Mouse (Mus musculus) gastrocnemius, adult 8-10 months (tissue): ENCODE measurements around the gene Rdm1. TPM values are rescaled to one million over a fixed set of nuclear protein-coding genes. Genes with fewer than 3 reads are reported as not detected.

Experiments used
- DNase-seq, 2 experiments: peaks; one replicate each; pipeline ENCODE4 v3.0.0; 2022; ENCODE audit warnings: low spot score in 2 of 2
- total RNA-seq, 4 experiments: library from RNA; stranded (reverse); gene quantifications; 2 replicates each; pipeline ENCODE4 v1.2.4; 2022

The Rdm1 gene
- total RNA-seq, 4 experiments from 2014 or later = 29.7 to 40.5 (median 33.7) TPM

GRCm38 (mm10) chr11:101657886-101658750 is 31.1 kb downstream of the Rdm1 start:
- peak; percentile 70 to 76 for DNase-seq

DNA sequence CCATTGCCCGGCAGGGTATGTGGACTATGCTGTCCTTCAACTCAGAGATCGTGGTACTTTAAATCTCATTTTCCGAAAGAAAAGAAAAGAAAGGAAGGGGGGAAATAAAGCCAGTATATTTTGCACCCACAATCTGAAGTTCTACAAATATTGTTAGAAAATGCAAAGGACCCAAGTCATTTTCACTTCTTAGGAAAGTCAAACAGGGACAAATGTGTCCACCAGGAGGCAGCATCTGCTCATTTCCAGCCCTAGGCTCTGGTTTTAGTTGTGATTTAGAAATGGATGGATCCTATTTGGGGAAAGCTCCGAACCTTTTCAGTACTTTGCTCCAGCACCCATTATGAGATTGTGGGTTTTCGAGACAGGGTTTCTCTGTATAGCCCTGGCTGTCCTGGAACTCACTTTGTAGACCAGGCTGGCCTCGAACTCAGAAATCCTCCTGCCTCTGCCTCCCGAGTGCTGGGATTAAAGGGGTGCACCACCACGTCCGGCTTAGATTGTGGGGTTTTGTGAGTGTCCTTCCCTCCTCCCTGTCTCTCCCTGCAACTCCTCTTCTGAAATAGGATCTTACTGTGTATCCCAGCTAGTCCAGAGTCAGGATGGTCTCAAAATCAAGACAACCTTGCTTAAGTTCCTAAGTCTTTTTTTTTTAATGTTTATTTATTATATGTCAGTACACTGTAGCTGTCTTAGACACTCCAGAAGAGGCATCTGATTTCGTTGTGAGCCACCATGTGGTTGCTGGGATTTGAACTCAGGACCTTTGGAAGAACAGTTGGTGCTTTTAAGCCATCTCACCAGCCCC is 32.0 kb downstream of the Rdm1 start:
- peak in 1 of 2 experiments; percentile 41 for DNase-seq

GRCm38 (mm10) chr11:101661191-101661590 is 34.2 kb downstream of the Rdm1 start:
- DNase-seq = no peak

DNA sequence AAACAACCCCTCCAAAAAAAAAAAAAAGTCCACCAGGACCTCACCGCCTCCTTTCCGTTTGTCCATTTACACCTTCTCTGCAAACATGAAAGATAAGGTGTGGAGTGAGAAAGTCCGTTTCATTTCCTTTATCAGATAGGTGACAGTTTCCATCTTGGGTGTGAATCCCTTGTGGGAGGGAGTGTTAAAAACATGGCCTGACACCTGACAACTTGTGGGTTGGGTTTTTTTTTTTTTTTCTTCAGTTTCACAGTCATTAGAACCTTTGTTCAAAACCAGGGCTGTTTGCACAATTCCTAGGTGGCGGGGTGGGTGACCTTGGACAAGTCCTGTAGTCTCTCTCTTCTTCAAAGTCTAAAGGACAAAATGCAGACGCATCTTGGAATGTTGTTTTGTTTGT is 34.8 kb downstream of the Rdm1 start:
- no peak for DNase-seq

- DNase-seq = no peak
Measured at GRCm38 (mm10) chr11:101663229-101664027, 36.4 kb downstream of the Rdm1 start.

GRCm38 (mm10) chr11:101664825-101665635 is 38.0 kb downstream of the Rdm1 start, which contains the start of gene Arl4d:
Arl4d (plus strand) TSS chr11:101665541.
- peak; percentile 87 to 89 for DNase-seq

DNA sequence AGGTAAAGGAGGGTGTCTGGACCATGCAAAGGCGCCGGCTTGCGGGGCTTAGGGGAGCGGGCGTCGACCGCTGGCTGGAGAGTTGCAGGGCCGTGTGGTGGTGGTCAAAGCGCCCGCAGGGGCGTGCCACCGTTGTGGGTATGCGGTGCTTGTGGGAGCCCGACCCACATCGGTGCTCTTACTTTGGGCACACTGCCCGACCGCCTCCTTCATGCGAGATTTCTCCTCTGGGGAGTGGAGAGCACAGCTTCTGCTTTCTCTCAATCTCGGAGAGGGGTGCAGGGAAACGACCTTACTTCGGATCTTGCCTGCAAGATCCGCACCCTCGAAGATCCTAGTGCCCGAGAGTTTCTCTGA is 38.6 kb downstream of the Rdm1 start:
- DNase-seq = no peak

- no peak for DNase-seq
Measured at GRCm38 (mm10) chr11:101666626-101667345, 39.8 kb downstream of the Rdm1 start.

GRCm38 (mm10) chr11:101667871-101668532 is 41.0 kb downstream of the Rdm1 start:
- DNase-seq = peak; percentile 51 to 54

- no peak for DNase-seq
Measured at GRCm38 (mm10) chr11:101668546-101669261, 41.7 kb downstream of the Rdm1 start.

DNA sequence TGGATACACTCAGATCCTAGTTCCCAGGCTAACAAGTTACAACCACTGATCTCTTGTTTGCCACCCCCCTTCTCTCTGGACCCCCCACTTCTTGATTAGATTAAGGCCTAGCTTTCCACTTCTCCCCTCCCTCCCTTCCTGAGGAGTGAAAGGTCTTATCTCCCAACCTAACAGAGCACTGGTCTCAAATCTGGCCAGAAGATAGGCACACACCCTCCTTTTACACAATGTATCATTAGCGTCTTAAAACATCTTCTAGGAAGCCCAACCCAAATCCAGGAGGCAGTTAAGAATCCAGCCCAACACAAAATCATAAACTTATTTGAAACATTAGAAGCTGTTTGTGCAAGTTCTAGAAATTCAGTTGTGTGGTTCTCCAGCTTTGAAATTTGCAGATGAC is 43.3 kb downstream of the Rdm1 start:
- DNase-seq = no peak

DNA sequence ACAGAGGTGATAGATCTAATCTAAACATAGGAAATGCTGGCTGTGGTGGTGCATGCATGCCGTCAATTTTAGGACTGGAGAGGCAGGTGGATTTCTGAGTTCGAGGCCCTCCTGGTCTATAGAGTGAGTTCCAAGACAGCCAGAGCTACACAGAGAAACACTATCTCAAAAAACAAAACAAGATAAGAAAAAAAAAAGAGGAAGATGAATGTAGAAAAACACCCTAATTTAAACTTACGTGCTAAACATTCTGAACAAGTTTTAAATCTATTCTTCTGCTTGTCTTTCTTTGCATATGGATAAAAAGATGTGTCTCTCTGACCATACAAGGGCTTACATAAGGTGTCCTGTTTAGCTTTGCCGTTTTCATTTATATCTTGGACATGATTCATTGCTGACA is 44.3 kb downstream of the Rdm1 start:
- DNase-seq = no peak

- DNase-seq = no peak
Measured at GRCm38 (mm10) chr11:101673010-101673642, 46.1 kb downstream of the Rdm1 start.

GRCm38 (mm10) chr11:101674106-101674505 is 47.1 kb downstream of the Rdm1 start:
- DNase-seq = no peak

- DNase-seq = no peak
Measured at GRCm38 (mm10) chr11:101675349-101675748, 48.4 kb downstream of the Rdm1 start.

DNA sequence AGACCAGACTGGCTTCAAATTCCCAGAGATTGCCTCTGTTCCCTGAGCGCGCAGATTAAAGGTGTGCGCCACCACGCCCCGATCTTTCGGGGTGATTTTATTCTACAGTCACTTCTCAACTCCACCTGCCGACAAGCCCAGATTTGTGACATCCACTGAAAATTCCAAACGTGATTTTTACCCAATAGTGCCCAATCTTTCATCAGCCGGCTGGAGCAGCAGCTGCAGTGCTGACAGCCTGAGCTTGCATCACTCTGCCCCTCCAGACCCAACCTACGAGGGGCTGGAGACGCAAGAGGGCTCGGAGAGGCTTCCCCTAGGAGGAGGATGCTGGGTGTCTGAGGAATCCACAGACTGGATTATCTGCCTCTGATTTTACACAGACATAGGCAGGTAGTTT is 50.7 kb downstream of the Rdm1 start:
- DNase-seq = no peak

DNA sequence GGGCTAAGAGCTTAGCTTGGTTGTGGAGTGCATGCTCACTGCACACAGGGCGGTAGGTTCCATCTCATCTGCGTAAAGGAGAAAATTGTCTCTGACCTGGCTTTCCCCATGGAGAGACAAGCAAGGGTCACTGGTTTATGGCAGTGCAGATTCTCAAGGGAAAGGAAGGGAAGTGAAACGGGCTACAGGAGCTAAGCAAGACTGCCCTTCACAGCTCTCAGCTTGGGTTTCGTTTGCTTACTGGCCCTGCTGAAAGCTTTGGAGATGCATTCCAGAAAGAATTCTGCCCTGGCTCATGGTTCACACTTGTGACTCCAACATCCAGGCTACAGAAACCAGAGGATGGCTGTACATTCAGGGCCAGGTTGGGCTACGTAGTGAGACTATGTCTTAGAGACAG is 51.8 kb downstream of the Rdm1 start:
- DNase-seq = no peak

- no peak for DNase-seq
Measured at GRCm38 (mm10) chr11:101679907-101680306, 52.9 kb downstream of the Rdm1 start.
